Mouse (Mus musculus): Measurements from ENCODE around the gene Gnb3.

GRCm38 (mm10) chr6:124806446-124807140 is 33.5 kb downstream of the Gnb3 start:
- TF ChIP-seq POLR2A (IDR thresholded peaks at IDR 0.05; ENCODE audit: low read depth, low read length) = no peak
- TF ChIP-seq CTCF (conservative IDR thresholded peaks at IDR 0.05 in 1 of 2, IDR thresholded peaks at IDR 0.05 in 1 of 2; ENCODE audit: low read depth in 2 of 2, low read length in 2 of 2) = no peak
- no peak for TF ChIP-seq EP300 (IDR thresholded peaks at IDR 0.05; ENCODE audit: low read length)
- TF ChIP-seq JUN (IDR thresholded peaks at IDR 0.05; ENCODE audit: insufficient read depth, low read depth, low read length) = no peak
- TF ChIP-seq SMC3 (IDR thresholded peaks at IDR 0.05; ENCODE audit: low read depth, low read length) = no peak

All from CH12.LX (cell line).